Mouse (Mus musculus) retina, embryonic 14.5 days (tissue): ENCODE measurements around the gene Arf6.
A peak's percentile ranks its signal among the peaks of the same experiment; 100 is the strongest.
"Not testable (repeated sequence)": the region's sequence is repeated elsewhere in the genome, so short reads cannot be mapped to it uniquely, and the experiment has no call there.

Experiments used
- DNase-seq: peaks from one replicate; pipeline ENCODE4 v3.0.0-alpha.2; 2015; ENCODE audit warnings: low spot score

Arf6 gene

DNA sequence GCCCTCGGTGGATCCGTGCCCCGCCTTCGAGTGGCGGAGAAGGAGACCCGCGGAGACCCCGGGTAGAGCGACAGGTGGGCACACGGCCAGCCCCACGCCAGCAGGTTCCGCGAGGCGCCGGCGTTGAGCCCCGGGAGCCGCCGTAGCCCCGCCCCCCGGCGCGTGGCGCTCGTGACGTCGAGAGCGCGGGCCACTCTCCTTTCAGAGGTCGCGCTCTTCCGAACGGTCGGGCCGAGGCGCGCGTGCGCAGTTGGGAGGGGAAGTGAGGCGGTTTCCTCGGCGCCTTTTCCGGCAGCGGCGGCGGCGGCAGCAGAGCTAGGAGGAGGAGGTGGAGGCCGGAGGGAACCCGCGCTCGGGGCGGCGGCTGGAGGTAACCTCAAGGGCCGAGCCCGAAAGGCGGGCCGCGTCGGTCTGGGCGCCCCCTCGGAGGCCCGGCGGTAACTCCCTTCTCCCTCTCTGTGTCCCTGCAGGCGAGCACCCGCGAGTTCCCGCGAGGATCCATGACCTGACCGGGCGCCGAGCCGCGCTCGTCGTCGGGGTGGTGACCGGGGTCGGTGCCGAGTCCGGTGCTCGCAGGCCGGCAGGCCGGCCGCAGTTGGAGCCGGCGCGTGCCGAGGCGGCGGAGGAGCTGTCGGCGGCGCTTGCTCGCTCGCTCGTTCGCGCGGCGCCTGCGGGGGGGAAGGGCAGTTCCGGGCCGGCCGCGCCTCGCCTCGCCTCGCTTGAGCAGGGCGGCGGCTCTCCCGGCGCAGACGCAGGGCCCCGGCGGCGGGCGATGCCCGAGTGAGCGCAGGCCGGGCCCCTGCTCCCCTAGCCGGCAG, at the start of gene Arf6, which contains the start of gene Gm9887:
Gene Arf6 (plus strand): TSS at position 297 of the 818 bp plus-strand sequence.
Gene Gm9887 (minus strand): TSS at position 605 of the 818 bp plus-strand sequence.
- DNase-seq, result peak; percentile 98

DNA sequence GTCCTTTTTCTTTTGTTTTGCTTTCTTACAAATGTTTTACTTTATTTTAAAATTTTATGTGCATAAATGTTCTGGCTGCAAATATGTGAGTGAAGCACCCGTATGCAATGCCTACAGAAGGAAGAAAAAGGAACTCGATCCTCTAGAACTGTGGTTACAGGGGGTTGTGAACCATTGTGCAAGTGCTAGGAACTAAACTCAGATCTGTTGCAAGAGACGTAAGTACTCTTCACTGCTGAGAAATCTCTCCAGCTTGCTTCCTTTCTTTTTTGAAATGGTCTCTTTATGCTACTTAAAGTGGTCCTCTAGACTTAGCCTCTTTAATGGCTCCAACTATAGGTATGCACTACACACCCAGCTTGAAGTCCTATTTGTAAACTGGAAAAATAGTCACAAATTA, 40.8 kb upstream of the Arf6 start:
- DNase-seq, result no peak

DNA sequence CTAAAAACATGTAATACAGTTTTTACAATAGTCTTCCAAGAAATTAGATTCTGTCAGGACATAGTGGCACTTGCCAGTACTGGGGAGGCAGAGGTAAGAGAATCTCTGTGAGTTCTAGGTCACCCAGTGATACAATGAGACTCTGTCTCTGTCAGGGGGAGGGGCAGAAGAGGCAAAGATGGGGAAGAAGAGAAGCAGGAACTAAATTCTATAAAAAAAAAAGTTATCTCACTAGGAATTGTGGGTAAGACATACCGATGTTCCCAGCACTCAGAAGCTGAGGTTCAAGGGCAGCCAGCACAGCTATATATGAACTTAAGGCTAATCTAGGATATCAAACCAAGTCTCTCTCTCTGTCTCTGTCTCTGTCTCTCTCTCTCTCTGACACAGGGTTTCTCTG, 39.8 kb upstream of the Arf6 start:
- no peak for DNase-seq

DNA sequence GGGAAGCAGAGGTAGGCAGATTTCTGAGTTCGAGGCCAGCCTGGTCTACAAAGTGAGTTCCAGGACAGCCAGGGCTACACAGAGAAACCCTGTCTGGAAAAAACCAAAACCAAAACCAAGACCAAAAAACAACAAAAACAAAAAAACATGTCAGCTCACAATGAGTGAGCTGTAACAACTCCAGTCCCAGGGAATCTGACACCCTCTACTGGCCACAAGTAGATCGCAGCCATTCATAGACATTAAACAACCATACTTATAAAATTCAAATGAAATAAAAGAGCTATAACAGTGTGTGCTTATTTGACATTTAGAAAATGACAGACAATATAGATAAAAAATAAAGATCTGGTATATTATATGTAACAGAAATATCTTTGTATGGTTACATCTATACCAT, 38.4 kb upstream of the Arf6 start:
- DNase-seq, result peak; percentile 52

DNA sequence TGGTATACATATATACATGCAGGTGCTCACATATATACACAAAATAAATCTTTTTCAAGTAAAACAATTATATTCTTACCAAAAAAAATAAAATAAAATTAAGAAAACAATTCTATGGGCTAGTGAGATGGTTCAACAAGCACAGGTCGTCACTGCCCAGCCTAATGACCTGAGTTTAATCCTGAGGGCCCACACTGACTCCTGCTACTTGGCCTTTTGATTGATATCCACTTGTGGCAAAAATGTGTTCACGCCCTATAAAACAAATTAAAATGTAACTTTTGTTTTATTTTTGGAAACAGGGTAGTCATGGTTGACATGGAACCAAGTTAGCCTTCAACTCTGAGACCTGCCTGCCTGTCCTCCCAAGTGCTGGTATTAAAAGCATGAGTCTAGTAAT, 22.0 kb upstream of the Arf6 start:
- DNase-seq, result no peak

DNA sequence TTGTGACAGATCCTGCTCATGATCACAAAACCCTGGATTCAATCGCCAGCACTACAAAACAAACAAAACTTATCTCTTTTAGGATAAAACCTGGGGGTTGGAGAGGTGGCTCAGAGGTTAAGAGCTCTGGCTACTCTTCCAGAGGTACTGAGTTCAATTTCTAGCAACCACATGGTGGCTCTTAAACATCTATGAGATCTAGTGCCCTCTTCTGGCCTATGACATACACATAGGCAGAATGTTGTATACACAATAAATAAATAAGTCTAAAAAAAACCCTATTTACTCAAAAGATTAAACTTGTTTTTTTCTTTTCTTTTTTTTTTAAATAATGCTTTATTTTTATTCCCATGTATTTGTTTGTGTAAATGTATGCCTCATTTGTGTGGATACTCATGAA, 20.3 kb upstream of the Arf6 start:
- DNase-seq, result no peak

DNA sequence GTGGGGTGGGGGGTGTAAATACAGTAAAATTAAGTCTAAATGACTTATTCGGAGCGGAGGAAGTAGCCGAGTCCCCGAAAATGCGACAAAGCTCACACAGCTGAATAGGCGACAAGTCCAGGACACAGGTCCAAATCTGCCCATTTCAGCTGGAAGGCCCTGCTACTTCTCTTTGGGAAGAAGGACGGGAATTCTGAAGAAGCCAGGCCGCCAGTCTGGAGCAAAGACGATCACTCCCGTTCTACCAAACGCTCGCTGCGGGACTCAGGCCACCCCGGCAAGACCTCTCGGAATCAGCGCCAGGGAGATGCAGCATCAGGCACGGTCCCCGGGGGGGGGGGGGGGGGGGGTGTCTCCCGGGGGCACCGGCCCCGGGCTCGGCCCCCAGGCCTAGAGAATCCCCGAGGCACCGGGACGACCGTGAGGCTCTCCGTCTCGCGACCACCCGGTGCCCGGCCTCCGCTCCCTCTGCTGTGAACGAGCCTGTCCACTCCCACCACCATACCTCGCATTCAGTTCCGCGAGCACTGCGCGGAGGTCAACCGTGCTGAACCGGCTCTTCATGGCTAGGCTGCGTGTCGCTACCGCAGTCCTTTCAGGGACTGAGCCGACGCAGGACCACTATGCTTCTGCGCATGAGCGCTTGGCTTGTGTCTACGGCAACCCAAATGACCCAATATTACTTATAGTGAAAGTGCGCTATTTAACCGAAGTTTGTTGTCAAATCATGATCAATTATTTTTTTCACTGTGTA, 15.2 kb upstream of the Arf6 start, which contains the start of gene Nemf:
Gene Nemf (minus strand): TSS at position 620 of the 754 bp plus-strand sequence.
- DNase-seq, result peak; percentile 93

DNA sequence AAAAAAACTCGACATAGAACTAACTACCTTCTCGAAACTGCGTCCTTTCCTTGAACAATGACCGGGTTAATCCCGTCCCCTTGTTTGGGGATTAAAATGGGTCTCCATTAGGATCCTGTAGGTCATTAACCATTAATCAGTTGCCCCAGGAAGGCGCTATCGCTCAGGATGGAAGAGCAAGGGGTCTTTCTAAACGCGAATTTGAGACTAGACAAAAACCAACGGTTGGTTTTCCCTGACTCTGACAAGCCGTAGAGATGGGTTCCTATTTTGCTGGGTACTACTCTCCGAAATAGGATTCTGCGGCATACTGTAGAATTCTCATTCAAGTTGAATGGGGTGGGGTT, 14.7 kb upstream of the Arf6 start:
- no peak for DNase-seq

DNA sequence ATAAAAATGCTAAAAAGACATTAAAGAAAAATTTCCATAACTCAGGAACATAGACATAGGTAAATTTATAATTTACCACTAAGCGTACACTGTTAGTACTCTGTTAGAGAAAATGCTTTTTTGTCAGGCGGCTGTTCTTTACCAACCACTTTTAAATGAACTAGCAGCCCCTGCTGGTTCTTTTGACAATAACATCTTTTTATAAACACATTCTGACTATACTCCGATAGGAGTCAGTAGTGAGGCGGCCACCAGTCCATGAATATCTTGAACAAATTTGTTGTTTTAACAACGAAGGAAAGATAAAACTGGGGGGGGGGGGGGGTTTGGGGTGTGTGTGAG, 11.3 kb upstream of the Arf6 start:
- peak; percentile 92 for DNase-seq

DNA sequence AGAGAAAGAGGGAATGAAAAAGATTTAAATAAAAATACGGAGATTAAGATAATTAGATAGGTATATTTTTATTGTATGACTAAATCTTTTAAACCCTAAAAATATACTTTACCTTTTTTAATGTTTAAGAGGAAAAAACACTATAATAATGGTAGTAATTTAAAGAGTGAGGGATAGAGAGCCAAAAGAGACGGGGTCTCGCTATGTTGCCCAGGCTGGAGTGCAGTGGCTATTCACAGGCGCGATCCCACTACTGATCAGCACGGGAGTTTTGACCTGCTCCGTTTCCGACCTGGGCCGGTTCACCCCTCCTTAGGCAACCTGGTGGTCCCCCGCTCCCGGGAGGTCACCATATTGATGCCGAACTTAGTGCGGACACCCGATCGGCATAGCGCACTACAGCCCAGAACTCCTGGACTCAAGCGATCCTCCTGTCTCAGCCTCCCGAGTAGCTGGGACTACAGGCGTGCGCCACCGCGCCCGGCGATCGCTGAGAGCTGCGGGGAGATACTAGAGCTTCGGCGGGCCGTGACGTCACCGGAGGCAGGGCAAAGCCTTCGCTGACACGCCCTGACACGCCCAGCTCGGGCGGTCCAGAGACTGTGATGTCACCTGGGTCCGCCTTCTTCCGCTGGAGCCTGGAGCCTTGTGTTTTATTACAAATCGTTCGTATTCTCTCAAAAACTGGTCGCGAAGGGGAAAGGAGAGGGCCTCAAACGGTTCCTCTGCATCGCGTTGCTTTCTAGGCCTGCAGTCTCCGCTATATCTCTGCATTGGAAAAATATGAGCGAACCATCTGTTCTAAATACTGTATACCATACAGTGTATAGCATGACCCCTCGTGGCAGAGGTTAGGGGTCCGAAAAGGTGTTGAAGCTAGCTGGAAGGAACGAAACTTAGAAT, 10.7 kb upstream of the Arf6 start:
- DNase-seq, result peak; percentile 99

DNA sequence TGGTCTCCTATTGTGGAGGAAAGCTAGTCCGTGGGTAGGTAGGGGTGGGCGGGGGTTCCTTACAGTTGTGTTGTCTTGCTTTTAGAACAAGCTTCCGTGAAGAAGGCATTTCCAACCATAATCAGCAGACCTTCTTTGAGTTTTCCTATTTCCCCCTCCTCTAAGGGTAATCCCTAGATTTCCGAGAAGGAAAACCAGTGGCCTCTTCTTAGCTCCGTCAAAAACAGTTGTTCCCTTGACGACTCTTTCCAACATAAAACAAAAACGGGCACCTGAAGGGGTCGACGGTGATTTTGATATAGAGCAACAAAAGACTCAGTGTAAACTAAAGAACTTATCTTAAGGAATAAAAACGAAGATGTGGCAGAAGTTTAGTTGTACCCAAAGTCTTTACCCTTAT, 10.0 kb upstream of the Arf6 start:
- DNase-seq, result no peak

DNA sequence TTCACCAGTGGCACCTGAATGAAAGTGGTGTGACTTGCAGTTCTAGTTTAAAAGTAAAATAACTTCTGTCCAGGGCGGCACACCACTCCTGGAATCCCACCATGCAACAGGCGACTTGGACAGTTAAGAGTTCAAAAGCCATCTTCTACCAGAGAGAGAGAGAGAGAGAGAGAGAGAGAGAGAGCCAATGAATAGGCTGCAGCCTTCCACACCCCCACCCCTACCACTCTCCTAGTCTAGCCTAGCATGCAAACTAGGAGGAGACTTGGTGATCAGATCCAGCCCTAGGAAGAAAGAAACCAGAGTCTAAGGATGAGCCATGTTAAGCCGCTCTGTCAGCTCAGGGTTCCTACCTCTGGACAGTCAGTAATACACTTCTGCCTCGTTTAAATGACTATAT, 9.6 kb upstream of the Arf6 start:
- peak; percentile 16 for DNase-seq

DNA sequence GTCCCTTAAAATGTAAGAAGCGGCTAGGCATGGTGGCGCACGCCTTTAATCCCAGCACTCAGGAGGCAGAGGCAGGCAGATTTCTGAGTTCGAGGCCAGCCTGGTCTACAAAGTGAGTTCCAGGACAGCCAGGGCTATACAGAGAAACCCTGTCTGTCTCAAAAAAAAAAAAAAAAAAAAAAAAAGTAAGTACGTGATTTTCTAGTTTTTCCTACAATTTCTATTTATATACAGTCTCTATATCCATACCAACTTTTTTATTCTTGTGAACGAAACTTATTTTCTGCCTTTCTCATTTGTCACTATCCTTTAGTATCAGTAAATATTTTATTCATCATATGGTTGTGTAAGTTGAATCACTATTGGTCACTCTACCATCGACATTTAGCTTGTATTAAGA, 8.8 kb upstream of the Arf6 start:
- not testable (repeated sequence) for DNase-seq

DNA sequence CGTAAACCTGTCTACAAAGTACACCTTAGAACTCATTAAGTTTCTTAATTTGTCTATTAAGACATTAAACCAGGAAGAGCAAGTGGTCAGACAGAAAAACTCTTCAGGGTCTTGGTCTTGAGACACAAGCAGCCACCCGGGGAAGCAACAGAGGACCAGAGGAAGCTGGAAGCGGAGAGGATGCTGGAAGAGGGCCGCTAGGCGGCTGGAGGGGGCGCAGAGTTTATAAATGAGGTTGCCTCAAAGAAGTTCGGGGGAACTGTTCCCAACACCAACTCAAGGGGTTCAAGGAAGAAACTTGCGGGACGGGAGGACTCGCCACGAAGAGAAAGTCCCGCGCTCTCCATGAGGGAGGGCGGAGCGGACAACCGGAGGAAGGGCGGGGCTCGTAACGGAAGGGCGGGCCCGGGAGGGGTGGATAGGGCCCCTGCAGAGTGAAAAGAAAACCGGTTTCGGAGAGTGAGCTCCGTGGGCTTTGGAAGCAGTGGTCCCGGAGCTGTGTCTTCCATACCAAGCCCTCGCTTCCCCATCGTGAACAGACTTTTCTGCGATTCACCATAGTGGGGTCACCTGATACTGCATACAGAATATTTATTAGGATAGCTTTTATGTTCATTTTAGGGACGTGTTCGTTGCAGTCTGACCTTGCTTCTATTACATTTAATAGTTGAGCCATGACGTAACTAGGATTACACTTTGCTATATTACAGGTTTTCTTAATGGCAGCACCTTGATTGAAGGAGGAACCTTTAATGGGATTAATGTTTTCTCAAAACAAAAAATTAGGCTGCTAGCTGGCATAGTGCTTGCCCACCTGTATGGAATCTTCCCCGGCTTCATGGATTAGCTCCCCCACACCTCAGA, 7.8 kb upstream of the Arf6 start:
- DNase-seq, result peak; percentile 70

DNA sequence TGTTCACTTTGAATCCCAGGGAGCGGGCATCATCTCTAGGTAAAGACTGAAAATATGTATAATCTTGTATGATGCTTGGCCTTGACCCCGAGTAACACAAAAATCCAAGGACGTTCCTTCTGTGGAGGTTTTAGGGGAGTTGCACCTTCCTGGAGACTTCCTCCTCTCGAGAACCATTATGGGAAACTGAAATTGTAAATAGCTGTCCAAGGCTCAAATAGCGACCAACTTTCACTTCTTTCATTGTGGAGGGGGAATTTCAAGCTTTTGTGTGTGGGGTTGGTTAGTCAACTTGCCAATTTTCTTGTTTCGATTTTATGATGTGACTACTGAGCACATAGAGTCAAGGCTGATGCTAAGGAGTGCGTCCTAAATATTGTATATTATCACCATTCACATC, 6.2 kb upstream of the Arf6 start:
- DNase-seq, result no peak

DNA sequence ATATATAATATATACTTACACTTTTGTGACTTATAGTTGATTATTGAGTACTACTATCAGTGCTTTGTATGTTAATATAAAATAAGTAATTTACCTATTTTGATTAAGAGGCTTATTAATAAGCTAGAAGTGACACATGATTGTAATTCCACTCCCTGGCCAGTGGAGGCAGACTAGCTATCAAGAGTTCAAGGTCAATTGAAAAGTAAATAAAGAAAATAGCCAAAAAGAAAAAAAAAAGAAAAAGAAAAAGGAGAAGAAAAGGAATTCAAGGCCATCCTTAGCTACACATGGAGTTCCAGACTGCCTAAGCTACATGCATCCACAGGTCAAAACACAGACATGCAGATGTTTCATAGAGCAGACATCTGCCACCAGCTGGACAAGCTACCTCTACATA, 5.5 kb upstream of the Arf6 start:
- DNase-seq, result peak; percentile 57

DNA sequence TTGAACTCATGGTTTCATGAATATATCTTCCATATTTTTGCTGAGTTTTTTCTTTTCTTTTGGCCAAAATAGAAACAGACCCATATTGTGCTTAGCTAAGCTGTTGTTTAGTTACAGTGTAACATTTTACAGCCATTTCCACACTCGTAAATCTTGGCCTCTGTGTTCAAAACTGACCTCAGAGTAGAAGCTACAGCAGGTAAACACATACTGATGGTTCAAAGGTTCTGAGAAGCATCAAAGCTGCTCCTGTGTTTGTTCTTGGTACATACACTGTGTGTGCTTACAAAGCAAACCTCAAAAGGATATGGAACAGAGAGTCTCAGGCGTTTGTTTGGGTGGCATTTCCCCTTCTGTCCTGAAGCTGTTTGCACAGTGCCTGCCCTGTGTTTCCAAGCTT, 4.4 kb upstream of the Arf6 start:
- no peak for DNase-seq

DNA sequence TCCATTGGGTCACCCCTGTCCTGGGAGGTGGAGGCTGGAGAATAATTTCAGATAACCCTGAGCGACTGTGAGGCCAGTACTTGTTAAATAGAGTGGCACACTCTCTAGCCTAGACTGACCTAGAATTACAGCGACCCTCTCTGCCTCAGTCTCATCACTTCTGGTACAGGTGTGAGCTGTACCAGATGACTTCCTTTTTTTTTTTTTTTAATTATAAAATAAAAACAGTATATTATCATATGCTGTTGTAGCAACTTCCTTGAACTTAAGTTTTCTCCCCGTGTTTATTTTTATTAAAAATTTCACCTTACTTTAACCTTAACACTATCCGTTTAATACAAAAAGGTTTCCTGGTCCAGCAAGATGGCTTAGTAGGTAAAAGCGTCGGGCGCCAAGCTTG, 1.0 kb upstream of the Arf6 start:
- DNase-seq, result no peak

DNA sequence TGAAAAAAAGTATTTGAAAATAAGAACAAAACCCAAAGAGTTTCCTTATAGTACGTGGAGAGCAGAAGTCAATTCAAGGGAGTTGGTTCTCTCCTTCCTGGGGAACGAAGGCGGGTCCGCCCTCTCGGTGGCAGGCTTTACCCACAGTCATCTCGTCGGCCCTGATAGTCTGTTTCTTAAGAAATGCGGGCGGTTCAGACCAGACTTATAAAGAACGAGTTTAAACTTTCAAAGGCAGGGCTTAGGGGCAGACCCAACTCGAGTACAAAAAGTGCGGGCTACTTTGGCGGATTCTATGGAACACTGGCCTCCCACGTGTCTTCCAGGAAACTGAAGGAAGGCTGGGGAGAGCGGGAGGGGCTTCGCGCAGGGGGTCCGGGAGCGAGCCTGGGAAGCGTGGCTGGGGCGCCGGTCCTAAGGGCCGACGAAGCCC, 513 bp upstream of the Arf6 start:
- DNase-seq, result no peak

DNA sequence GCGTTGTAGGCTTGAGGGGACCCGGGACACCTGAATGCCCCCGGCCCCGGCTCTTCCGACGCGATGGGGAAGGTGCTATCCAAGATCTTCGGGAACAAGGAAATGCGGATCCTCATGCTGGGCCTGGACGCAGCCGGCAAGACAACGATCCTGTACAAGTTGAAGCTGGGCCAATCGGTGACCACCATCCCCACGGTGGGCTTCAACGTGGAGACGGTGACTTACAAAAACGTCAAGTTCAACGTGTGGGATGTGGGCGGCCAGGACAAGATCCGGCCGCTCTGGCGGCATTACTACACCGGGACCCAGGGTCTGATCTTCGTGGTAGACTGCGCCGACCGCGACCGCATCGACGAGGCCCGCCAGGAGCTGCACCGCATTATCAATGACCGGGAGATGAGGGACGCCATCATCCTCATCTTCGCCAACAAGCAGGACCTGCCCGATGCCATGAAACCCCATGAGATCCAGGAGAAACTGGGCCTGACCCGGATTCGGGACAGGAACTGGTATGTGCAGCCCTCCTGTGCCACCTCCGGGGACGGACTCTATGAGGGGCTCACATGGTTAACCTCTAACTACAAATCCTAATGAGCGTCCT, 881 bp downstream of the Arf6 start:
- DNase-seq, result peak; percentile 32
